Mouse (Mus musculus) ovary, adult 18-20 months (tissue): ENCODE data around the gene Dmc1.

Experiments
- DNase-seq: peaks from one replicate; pipeline ENCODE4 v3.0.0; 2022; ENCODE audit warnings: low spot score, mixed read lengths

Gene Dmc1

GRCm38 (mm10) chr15:79511553-79512320, 93.2 kb downstream of the Dmc1 start:
- DNase-seq = peak; percentile 66
